Mouse (Mus musculus) spleen, adult 2 months (tissue): ENCODE data around the gene Wdfy3.

Experiments used
- CTCF ChIP-seq: fragments of 200-500 bp; IDR thresholded peaks from 2 replicates; pipeline ENCODE4 v1.5.1; 2011; ENCODE audit warnings: mild to moderate bottlenecking, inconsistent platforms; ENCODE audit not compliant: insufficient read depth, insufficient read length, insufficient replicate concordance; ENCODE audit errors: extremely low read depth
- POLR2A ChIP-seq: fragments of 200-500 bp; IDR thresholded peaks from 2 replicates; pipeline ENCODE4 v1.6.1; 2011; ENCODE audit warnings: low read depth, low read length, inconsistent platforms

DNA sequence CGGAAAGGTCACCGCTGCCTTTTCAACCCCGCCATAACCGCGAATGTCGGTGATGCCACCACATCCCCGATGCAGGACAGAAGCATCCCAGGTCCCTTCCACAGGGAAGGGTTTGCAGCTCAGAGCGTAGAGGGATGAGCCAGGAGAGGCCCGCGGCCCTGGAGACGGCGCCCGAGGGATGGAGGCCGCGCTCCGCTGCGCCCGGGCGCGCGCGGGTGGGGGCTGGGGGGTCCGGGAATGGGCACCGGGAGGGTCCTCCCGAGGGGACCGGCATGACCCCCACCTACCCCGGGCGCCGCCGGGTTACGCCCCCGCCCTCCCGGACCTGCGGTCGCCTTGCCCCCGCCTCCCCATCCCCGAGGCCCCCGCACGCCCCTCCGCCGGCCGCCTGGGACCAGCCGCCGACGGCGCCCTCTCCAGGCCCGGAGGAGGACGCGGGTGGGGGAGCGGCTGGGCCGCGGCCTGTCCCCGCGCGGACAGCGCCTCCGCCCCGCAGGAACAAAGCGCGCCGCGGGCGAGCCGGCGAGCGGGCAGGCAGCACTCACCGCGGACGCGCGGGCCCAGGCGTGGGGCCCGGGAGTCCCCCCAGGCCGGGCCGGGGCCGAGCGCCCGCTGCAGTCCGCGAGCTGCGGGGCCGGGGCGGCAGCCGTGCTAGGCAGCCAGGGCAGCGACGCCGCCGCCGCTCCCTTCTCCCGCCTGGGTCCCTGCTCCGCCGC, 512 bp downstream of the Wdfy3 start:
- TF ChIP-seq CTCF, result no peak
- no peak for TF ChIP-seq POLR2A
